Mouse (Mus musculus) spleen, postnatal 36 days (tissue): ENCODE results near the gene Scn4b.

Experiments used
- DNase-seq, 2 experiments: peaks; one replicate each; pipeline ENCODE4 v3.0.0; 2022; ENCODE audit warnings: low spot score in 2 of 2, mixed read lengths in 1 of 2

The Scn4b gene

DNA sequence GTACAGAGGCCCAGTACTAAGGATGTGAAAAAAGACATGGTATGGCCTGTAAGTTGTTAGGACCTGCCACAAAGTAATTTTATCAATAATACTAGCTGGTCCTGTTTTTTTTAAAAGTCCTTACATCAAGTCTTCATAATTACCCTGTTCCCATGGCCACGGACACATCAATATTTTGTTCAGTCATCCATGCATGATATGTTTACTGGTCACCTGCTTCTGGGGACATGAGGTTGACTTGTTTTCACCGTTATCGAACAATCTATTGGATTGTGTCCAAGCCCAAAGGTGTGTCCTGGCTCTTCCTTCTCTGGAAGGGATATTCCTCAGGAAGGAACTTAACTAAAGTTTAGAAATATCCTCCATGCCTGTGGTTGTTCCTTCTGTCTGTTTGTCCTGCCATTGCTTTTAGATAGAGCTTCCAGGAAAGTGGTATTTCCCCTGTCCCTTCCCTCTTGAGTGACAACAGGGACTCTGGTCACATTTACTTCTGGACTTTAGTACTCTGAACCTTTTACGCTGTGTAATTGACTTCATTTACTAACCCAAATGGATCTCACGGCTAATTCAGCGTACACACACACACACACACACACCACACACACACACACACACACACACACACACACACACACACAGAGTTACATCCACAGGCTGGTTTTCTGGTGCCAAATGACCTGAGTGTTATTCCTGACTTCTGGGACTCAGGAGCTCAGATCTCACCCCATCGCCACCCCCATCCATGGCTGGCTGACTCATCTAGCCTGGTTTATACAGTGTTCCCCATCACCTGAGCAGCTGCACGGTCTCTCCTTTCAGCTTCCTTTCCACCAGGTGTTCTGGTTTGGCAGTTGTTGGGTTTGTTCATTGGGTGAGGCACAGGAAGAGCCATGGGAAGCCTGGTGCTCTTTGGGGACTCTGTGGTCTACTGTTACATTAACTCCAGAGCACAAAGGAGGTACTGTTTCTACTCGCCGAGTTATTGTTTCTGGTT lies 50.7 kb downstream of the Scn4b start:
- DNase-seq: no peak

DNA sequence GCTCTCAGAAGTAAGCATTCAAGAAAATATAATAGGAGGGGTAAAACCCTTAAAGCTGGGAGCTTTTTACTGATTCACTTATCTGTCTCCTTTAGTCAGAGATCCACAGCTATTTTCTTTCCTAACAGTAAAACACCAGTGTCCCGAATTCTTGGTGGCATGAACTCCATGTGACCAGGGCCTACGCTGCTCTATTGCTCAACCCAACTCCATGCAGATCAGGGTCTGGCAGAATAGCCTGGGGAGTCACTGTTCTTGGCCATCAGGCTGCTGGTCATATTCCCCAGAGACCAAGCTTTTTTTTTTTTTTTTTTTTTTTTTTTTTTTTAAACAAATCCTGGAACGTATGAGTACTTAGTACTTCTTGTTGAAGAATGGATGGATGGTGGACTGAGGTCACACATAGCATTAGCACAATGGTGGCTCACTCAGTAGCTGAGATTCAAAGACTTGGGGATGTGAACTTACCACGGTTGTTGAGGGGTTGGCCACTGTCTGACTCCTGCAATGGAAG lies 51.5 kb downstream of the Scn4b start:
- no peak for DNase-seq

DNA sequence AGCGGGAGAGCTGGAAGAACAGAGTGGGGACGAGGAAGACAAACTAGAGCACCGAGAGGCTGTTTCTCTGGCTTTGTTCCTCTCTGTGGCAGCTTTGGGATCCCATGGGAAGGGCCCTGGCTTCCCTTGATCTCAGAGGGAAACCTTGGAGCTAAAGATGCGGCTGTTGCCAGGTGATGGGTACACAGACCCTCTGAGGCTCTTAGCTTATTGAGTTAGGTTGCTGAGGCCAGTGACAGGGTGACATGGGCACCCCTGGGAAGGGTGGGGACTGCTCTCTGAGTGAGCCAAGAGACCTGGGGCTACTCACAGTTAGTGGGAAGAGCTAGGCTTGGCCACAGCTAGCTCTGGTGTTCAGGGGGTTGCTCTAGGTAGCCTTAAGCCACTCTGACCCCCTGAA lies 57.3 kb downstream of the Scn4b start:
- DNase-seq: no peak

DNA sequence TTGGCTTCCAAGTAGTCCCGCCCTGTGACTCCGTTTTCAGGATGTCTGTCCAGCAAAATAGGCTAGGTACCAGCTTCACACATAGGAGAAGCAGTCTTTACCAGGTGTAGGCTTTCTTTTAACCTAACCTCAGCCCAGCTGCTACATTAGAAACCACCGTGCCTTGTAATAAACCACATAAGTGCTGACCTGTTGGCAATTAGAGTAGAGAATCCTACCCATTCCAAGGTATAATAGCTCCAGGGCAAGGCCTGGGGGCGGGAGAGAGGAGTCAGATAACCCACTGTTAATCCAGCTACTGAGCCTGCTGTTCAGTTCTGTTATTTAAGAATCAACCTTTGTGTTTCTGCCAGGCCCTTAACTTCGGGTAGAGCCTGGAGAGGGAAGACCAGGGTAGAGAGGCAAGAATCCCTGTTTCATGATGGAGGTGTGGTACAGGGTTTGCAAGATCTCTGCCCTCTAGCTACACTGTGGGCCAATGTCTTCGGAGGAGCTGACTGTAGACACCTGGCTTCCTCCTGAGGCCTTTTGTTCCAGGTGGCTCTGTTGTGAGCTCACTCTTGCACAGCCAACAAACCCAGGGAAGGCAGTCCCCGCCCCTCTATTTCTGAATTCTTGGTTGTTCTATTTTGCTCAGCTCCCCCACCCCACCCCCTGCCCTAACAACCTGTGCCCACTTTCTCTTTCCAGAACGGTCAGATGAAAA lies 58.1 kb downstream of the Scn4b start:
- DNase-seq: no peak

DNA sequence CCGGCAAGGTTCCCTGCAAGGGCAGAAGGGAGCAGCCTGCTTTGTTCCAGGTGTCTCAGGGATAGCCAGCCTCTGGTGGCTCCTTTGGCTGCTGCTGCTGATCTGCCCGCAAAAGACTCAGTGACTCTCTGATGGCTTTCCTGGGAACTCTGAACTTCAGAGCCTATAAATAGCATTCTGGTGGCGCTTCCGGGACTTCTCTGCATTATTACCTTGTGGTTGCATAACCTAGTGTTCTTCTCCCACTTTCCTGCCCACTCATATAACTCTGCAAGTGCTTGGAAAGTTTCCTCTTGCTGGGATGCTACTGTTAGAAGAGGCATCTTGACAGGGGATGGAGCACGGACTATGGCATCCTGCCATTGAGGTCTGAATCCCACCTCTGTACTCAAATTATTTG lies 59.4 kb downstream of the Scn4b start:
- DNase-seq: no peak

DNA sequence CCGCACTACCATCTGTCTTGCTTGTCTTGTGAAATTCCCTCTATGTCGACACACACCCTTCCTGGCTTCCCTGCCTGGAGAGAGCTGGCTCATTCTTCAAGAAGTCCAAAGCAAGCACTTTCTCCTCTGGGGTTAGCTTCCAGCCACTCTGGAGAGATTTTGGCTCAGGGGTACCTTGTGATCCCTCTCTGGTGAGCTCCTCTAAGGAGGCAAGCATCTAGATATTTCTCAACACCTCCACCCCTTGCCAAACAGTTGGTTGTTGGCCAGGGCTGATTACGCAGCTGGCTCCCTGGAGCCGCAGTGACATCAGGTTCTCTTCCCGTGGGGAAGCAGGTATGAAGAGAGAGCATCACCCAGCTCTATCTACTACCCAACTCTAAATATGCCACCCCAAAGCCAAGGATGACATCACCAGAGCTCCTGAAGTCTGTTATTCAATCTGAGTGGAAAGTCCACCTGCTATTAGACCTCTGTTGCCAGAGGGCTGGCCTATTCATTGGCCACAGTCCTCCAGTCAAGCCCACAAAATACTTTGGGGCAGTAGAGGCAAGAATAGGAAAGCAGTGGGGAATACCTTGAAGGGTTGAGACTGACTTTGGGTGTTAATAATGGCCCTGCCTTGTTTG lies 63.2 kb downstream of the Scn4b start:
- DNase-seq: no peak

DNA sequence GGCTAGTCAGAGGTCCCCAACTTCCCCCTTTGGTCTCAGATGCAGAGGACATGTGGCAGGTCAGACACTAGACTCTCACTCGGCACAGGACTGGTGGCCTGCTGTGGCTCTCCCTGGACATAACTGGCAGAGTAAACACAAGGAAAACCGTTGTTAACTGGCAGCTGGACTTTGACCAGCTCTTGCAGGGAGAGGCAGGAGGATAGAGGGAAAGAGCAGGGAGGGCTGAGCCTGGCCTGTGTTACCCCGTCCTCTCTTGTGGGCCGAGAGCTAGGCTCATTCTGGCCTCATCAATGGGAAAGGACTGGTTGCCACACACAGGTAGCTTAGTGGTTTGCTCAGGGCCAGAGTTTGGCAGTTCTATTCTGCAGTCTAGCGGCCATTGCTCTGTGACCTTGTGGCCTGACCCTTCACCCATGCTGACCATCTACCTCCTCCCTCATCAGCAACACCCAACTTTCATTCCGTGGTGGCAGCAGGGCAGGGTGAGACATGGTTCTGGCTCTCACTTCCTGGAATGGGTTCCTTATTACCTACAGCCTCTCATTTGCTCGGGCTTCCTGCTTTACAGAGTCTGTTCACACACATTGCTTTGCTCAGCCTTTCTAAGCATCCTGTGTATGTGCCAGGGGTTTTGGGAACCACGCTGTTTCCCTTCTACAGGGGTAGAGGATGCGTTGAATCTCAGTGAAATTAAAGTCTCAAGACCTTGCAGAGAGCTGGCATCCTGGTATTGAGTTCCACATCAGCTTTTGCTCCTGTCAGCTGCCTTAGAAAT lies 64.0 kb downstream of the Scn4b start:
- no peak for DNase-seq
